Mouse (Mus musculus): ENCODE data around the gene Grn. TPM values are rescaled to one million over a fixed set of nuclear protein-coding genes. Genes with fewer than 3 reads are reported as not detected.

Grn gene
- polyA plus RNA-seq, 1 experiment from 2014 or later, result 215 TPM

GRCm38 (mm10) chr11:102395250-102395649, 34.9 kb upstream of the Grn start:
- 8% methylated on average over 5 of the region's 5 CpGs for WGBS
- H3K9me3 ChIP-seq (ENCODE audit: low read length), result no peaks in the 10 kb centered on the region
- TF ChIP-seq CTCF (IDR thresholded peaks at IDR 0.05) (no peak), EP300 (IDR thresholded peaks at IDR 0.05) (no peak)
- H3K27ac ChIP-seq (ENCODE audit: low read length), result no peak overlapping the region
- ATAC-seq (no peak), DNase-seq (ENCODE audit: low spot score) (no peak)
- H3K4me1 ChIP-seq (ENCODE audit: insufficient read depth, low read depth, low read length), result peaks cover 10% of the 10 kb centered on the region
- no peaks in the 10 kb centered on the region for H3K36me3 ChIP-seq (ENCODE audit: insufficient read depth, low read length)
- H3K9ac ChIP-seq (replicated peaks; ENCODE audit: low read depth), result no peak overlapping the region
- H3K27me3 ChIP-seq (replicated peaks; ENCODE audit: insufficient read depth, low read length), result peaks cover 14% of the 10 kb centered on the region; the same call in 1 of the 2 replicates
- no peak overlapping the region for H3K4me3 ChIP-seq (ENCODE audit: low read depth, low read length)
- no peak overlapping the region for H3K4me2 ChIP-seq (replicated peaks; ENCODE audit: low read depth, low read length)

- DNase-seq (ENCODE audit: low spot score), result no peak
- Histone ChIP-seq H3K4me2 (replicated peaks; ENCODE audit: low read depth, low read length) (no peak overlapping the region), H3K9ac (replicated peaks; ENCODE audit: low read depth) (no peak overlapping the region), H3K4me3 (ENCODE audit: low read depth, low read length) (no peak overlapping the region), H3K4me1 (ENCODE audit: insufficient read depth, low read depth, low read length) (peaks cover 10% of the 10 kb centered on the region), H3K27ac (ENCODE audit: low read length) (no peak overlapping the region), H3K36me3 (ENCODE audit: insufficient read depth, low read length) (no peaks in the 10 kb centered on the region), H3K27me3 (replicated peaks; ENCODE audit: insufficient read depth, low read length) (peaks cover 21% of the 10 kb centered on the region; the same call in 1 of the 2 replicates), H3K9me3 (ENCODE audit: low read length) (no peaks in the 10 kb centered on the region)
- ATAC-seq, result no peak
- TF ChIP-seq EP300 (IDR thresholded peaks at IDR 0.05) (no peak), CTCF (IDR thresholded peaks at IDR 0.05) (no peak)
- WGBS, result 46% methylated on average over 6 of the region's 6 CpGs
Observed at GRCm38 (mm10) chr11:102396263-102396662, 33.9 kb upstream of the Grn start.

GRCm38 (mm10) chr11:102396671-102397141, 33.4 kb upstream of the Grn start:
- Histone ChIP-seq H3K4me2 (replicated peaks; ENCODE audit: low read depth, low read length) (no peak overlapping the region), H3K9me3 (ENCODE audit: low read length) (no peaks in the 10 kb centered on the region), H3K27ac (ENCODE audit: low read length) (no peak overlapping the region), H3K36me3 (ENCODE audit: insufficient read depth, low read length) (no peaks in the 10 kb centered on the region), H3K4me3 (ENCODE audit: low read depth, low read length) (no peak overlapping the region), H3K27me3 (replicated peaks; ENCODE audit: insufficient read depth, low read length) (peaks cover 21% of the 10 kb centered on the region; the same call in 1 of the 2 replicates), H3K9ac (replicated peaks; ENCODE audit: low read depth) (no peak overlapping the region), H3K4me1 (ENCODE audit: insufficient read depth, low read depth, low read length) (peaks cover 10% of the 10 kb centered on the region)
- TF ChIP-seq EP300 (IDR thresholded peaks at IDR 0.05) (no peak), CTCF (IDR thresholded peaks at IDR 0.05) (no peak)
- DNase-seq (ENCODE audit: low spot score) (no peak), ATAC-seq (no peak)
- WGBS, result 73% methylated on average over 7 of the region's 7 CpGs

GRCm38 (mm10) chr11:102398007-102398825, 31.9 kb upstream of the Grn start:
- Histone ChIP-seq H3K27me3 (replicated peaks; ENCODE audit: insufficient read depth, low read length) (peaks cover 21% of the 10 kb centered on the region; the same call in 1 of the 2 replicates), H3K36me3 (ENCODE audit: insufficient read depth, low read length) (peaks cover 4% of the 10 kb centered on the region), H3K9ac (replicated peaks; ENCODE audit: low read depth) (no peak overlapping the region), H3K9me3 (ENCODE audit: low read length) (no peaks in the 10 kb centered on the region), H3K27ac (ENCODE audit: low read length) (no peak overlapping the region), H3K4me3 (ENCODE audit: low read depth, low read length) (no peak overlapping the region), H3K4me2 (replicated peaks; ENCODE audit: low read depth, low read length) (no peak overlapping the region), H3K4me1 (ENCODE audit: insufficient read depth, low read depth, low read length) (peaks cover 10% of the 10 kb centered on the region)
- ATAC-seq (peak; percentile 40; the same call in 1 of the 2 replicates), DNase-seq (ENCODE audit: low spot score) (peak; percentile 65)
- TF ChIP-seq CTCF (IDR thresholded peaks at IDR 0.05) (no peak), EP300 (IDR thresholded peaks at IDR 0.05) (no peak)
- 72% methylated on average over 20 of the region's 20 CpGs for WGBS

GRCm38 (mm10) chr11:102399107-102399506, 31.0 kb upstream of the Grn start:
- TF ChIP-seq EP300 (IDR thresholded peaks at IDR 0.05) (no peak), CTCF (IDR thresholded peaks at IDR 0.05) (no peak)
- Histone ChIP-seq H3K9me3 (ENCODE audit: low read length) (no peaks in the 10 kb centered on the region), H3K36me3 (ENCODE audit: insufficient read depth, low read length) (peaks cover 10% of the 10 kb centered on the region), H3K4me1 (ENCODE audit: insufficient read depth, low read depth, low read length) (peaks cover 4% of the 10 kb centered on the region; the same call in 1 of the 2 replicates), H3K4me2 (replicated peaks; ENCODE audit: low read depth, low read length) (0 out of 2 replicates have a peak overlapping the region, but pooled peaks have one; percentile 37), H3K4me3 (ENCODE audit: low read depth, low read length) (no peak overlapping the region), H3K27me3 (replicated peaks; ENCODE audit: insufficient read depth, low read length) (peaks cover 21% of the 10 kb centered on the region; the same call in 1 of the 2 replicates), H3K27ac (ENCODE audit: low read length) (no peak overlapping the region), H3K9ac (replicated peaks; ENCODE audit: low read depth) (no peak overlapping the region)
- ATAC-seq (no peak), DNase-seq (ENCODE audit: low spot score) (no peak)
- WGBS, result 12% methylated on average over 15 of the region's 15 CpGs

- H3K4me3 ChIP-seq (ENCODE audit: low read depth, low read length), result no peak overlapping the region
- TF ChIP-seq EP300 (IDR thresholded peaks at IDR 0.05), result no peak
- TF ChIP-seq CTCF (IDR thresholded peaks at IDR 0.05), result no peak
- 3% methylated on average over 28 of the region's 34 CpGs for WGBS
- H3K27me3 ChIP-seq (replicated peaks; ENCODE audit: insufficient read depth, low read length), result peaks cover 21% of the 10 kb centered on the region; the same call in 1 of the 2 replicates
- ATAC-seq, result no peak
- DNase-seq (ENCODE audit: low spot score), result no peak
- peaks cover 10% of the 10 kb centered on the region for H3K36me3 ChIP-seq (ENCODE audit: insufficient read depth, low read length)
- no peak overlapping the region for H3K9ac ChIP-seq (replicated peaks; ENCODE audit: low read depth)
- no peaks in the 10 kb centered on the region for H3K9me3 ChIP-seq (ENCODE audit: low read length)
- peaks cover 4% of the 10 kb centered on the region; the same call in 1 of the 2 replicates for H3K4me1 ChIP-seq (ENCODE audit: insufficient read depth, low read depth, low read length)
- peak overlapping the region; percentile 37 for H3K4me2 ChIP-seq (replicated peaks; ENCODE audit: low read depth, low read length)
- H3K27ac ChIP-seq (ENCODE audit: low read length), result no peak overlapping the region
Observed at GRCm38 (mm10) chr11:102399610-102400072, 30.5 kb upstream of the Grn start.
